ENCODE assay signal across 9 mouse cellular contexts in the genomic region with DNA sequence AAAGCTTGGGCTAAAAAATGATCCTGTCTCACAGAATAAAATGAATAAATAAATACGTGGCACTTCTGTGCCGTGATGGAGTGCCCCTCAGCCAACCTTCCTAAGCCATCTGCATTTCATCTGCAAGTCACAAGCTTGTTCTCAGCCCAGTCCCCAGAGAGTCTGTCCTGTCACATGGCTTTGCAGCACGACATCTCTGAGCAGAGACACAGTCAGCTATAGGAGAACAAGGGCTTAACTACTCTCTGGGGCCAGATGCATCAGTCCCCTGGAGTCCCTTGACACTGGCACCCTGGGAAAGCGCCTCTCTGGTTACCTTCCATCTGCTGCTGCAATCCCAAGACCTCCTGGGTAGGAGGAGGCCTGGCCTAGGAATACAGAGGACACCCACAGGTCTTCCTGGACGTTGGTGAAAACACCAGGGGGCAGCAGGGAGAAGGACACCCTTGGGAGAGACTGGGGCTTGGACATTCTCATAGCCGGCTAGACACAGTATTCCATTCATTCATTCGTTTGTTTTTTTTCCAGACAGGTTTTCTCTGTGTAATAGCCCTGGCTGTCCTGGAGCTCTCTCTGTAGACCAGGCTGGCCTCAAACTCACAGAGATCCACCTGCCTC. TPM values are rescaled to one million over a fixed set of nuclear protein-coding genes. Genes with fewer than 3 reads are reported as not detected.
DNase-seq lines count a peak whose midpoint lies in the region; ATAC-seq and TF ChIP-seq lines count a peak whose summit lies in the region.
"Had no signal": no experiment of that assay in that cellular context is flagged by ENCODE, and none has a peak within 500 bp of the region (broad histone marks: within the 10 kb centered on the region; RNA-seq: fewer than 3 reads in every experiment).

No protein-coding gene starts in this region.

- H3K4me2 ChIP-seq in midbrain, embryonic 13.5 days (replicated peaks) = no peak overlapping the region
- H3K4me2 ChIP-seq: heart, embryonic 15.5 days had no signal

- H3K27ac ChIP-seq in embryonic fibroblast, embryonic 13.5 days (ENCODE audit: insufficient read depth, low read length) = no peak overlapping the region
- no peak overlapping the region for H3K27ac ChIP-seq in midbrain, embryonic 13.5 days
- H3K27ac ChIP-seq: heart, embryonic 15.5 days had no signal

- DNase-seq in left cerebral cortex, adult 18-20 months (ENCODE audit: low spot score in 2 of 2) = peak; percentile 28 to 44
- DNase-seq in left cerebral cortex, postnatal 14 days (ENCODE audit: low spot score in 2 of 2) = no peak
- DNase-seq in Patski (ENCODE audit: low read depth, low spot score) = no peak
- DNase-seq in lung, postnatal 10 days = peak; percentile 78
- no peak for DNase-seq in natural killer cell, adult 2 months (ENCODE audit: low spot score in 2 of 2)

- no peak overlapping the region for H3K9ac ChIP-seq in midbrain, embryonic 13.5 days (replicated peaks)
- H3K9ac ChIP-seq: heart, embryonic 15.5 days had no signal

- intact Hi-C loops in left cerebral cortex, postnatal 14 days (cut with DNase I) = no loop called here

- ATAC-seq in Patski = peak; percentile 52
- ATAC-seq in cerebellum, adult (ENCODE audit: insufficient number of reproducible peaks, low FRiP score, low TSS enrichment) = no peak
- no peak for ATAC-seq in midbrain, embryonic 13.5 days

- no peak for TF ChIP-seq POLR2A in embryonic fibroblast, embryonic 13.5 days (IDR thresholded peaks at IDR 0.05; ENCODE audit: low read depth, low read length)

- POLR2A ChIA-PET in Patski (lab: Charles Lee) = interaction anchor here (1.9 kb wide), 1 partner anchor 65 kb away, joined by 6 read pairs; no protein-coding TSS in a partner anchor

- no peaks in the 10 kb centered on the region for H3K9me3 ChIP-seq in midbrain, embryonic 13.5 days
- H3K9me3 ChIP-seq: heart, embryonic 15.5 days had no signal

- TF ChIP-seq CTCF in Patski (IDR thresholded peaks at IDR 0.05) = no peak
- peak; percentile 12; the same call in 1 of the 2 replicates for TF ChIP-seq CTCF in embryonic fibroblast, embryonic 13.5 days (IDR thresholded peaks at IDR 0.05; ENCODE audit: borderline replicate concordance, insufficient read depth, low read length)

- H3K4me3 ChIP-seq in embryonic fibroblast, embryonic 13.5 days (ENCODE audit: insufficient read depth, low read length) = no peak overlapping the region
- no peak overlapping the region for H3K4me3 ChIP-seq in midbrain, embryonic 13.5 days (replicated peaks)
- H3K4me3 ChIP-seq: heart, embryonic 15.5 days had no signal

- 55% methylated on average over 7 of the region's 7 CpGs for WGBS in midbrain, embryonic 13.5 days

- no peaks in the 10 kb centered on the region for H3K27me3 ChIP-seq in Patski
- peaks cover 34% of the 10 kb centered on the region for H3K27me3 ChIP-seq in midbrain, embryonic 13.5 days

- in situ Hi-C loops in Patski (cut with MboI; ENCODE audit: low pct_unique_long_range_greater_than_20kb) = loop anchor here (5.0 kb wide), 2 partner anchors 65 kb away; no protein-coding TSS in a partner anchor

- H3K4me1 ChIP-seq in embryonic fibroblast, embryonic 13.5 days (ENCODE audit: control insufficient read depth, insufficient read depth, low read length) = no peaks in the 10 kb centered on the region
- H3K4me1 ChIP-seq in midbrain, embryonic 13.5 days (replicated peaks) = peaks cover 15% of the 10 kb centered on the region

- CTCF ChIA-PET in Patski (lab: Charles Lee) = interaction anchor here (0.7 to 3.7 kb wide), 6 partner anchors 10 to 115 kb away, joined by 3 to 29 read pairs (median 4); no protein-coding TSS in a partner anchor

- no peaks in the 10 kb centered on the region for H3K36me3 ChIP-seq in midbrain, embryonic 13.5 days
- H3K36me3 ChIP-seq: heart, embryonic 15.5 days had no signal

RNA-seq across cellular contexts. Expression of a gene that starts 3.9 kb away (rescaled TPM):
- 1 to 10 TPM; 8.4 to 9.8 TPM for total RNA-seq in left cerebral cortex, adult 18-20 months (2021)
- 1 to 10 TPM; 7.9 to 9.6 TPM for total RNA-seq in left cerebral cortex, postnatal 14 days (2021)
- 52.8 TPM for polyA plus RNA-seq in Patski (2021)
- 9.5 and 11.2 TPM in 2 replicates for polyA plus RNA-seq in embryonic fibroblast, embryonic 13.5 days (2011; ENCODE audit: insufficient read length, low read depth, missing spikeins)
- polyA plus RNA-seq in midbrain, embryonic 13.5 days (2015; fragmentation: Nextera tagmentation; extraction: Ambion mirVana) = 1.5 and 1.6 TPM in 2 replicates

Comparison
In these comparisons a context has a peak if more than half of its experiments do, and no peak if none do; other contexts are left out.
1. DNase-seq: peak in left cerebral cortex, adult 18-20 months (2 of 2) and lung, postnatal 10 days (single experiment); none in left cerebral cortex, postnatal 14 days (0 of 2), Patski (single experiment) and natural killer cell, adult 2 months (0 of 2).